Mouse (Mus musculus) MEL (cell line): ENCODE measurements at regions not wholly inside any gene's neighbourhood (a gene's known extent, or its start where the extent isn't known, plus 50 kb on each side); places are given as distances from the start of the nearest gene placed in this dataset.

Experiments used
- DNase-seq: peaks from one replicate; pipeline ENCODE4 v3.0.0; 2011; ENCODE audit warnings: low read depth, low spot score
- H3K27ac ChIP-seq: 2 replicates; pipeline ENCODE4 v1.5.1; 2012; ENCODE audit warnings: low read depth, mild to moderate bottlenecking, control low read depth, low read length, moderate library complexity; ENCODE audit not compliant: control insufficient read depth
- H3K27me3 ChIP-seq, 2 experiments: fragments of 150-350 bp in 1 of 2; sonication (generic) in 1 of 2; 2 replicates each; pipeline ENCODE4 v1.6.1; 2012; ENCODE audit warnings: low read length in 2 of 2, mild to moderate bottlenecking in 2 of 2, improper control_type of control experiment in 1 of 2, moderate library complexity in 1 of 2; ENCODE audit not compliant: insufficient read depth in 2 of 2, control insufficient read depth in 1 of 2
- H3K36me3 ChIP-seq, 2 experiments: 2 replicates each; pipeline ENCODE4 v1.6.1; 2012 to 2014; ENCODE audit warnings: low read length in 2 of 2, improper control_type of control experiment in 1 of 2, inconsistent platforms in 1 of 2, mild to moderate bottlenecking in 1 of 2; ENCODE audit not compliant: insufficient read depth in 2 of 2, control insufficient read depth in 1 of 2
- H3K4me1 ChIP-seq, 2 experiments: fragments of 150-350 bp in 1 of 2; sonication (generic) in 1 of 2; 2 replicates each; pipeline ENCODE4 v1.6.1; 2012; ENCODE audit warnings: low read length in 2 of 2, improper control_type of control experiment in 1 of 2, mild to moderate bottlenecking in 1 of 2; ENCODE audit not compliant: insufficient read depth in 2 of 2, control insufficient read depth in 1 of 2
- H3K4me3 ChIP-seq, 2 experiments: fragments of 150-350 bp in 1 of 2; sonication (generic) in 1 of 2; 2 replicates each; pipeline ENCODE4 v1.5.1; 2012; ENCODE audit warnings: low read depth in 2 of 2, low read length in 2 of 2, mild to moderate bottlenecking in 2 of 2, moderate library complexity in 2 of 2, control low read depth in 1 of 2, improper control_type of control experiment in 1 of 2; ENCODE audit not compliant: control insufficient read depth in 1 of 2, insufficient read depth in 1 of 2
- H3K79me2 ChIP-seq: 2 replicates; pipeline ENCODE4 v1.6.1; 2012; ENCODE audit warnings: mild to moderate bottlenecking, low read length, moderate library complexity; ENCODE audit not compliant: control insufficient read depth, poor library complexity, insufficient read depth
- H3K9ac ChIP-seq: 2 replicates; pipeline ENCODE4 v1.6.1; 2012; ENCODE audit warnings: low read depth, mild to moderate bottlenecking, control low read depth, low read length, moderate library complexity; ENCODE audit not compliant: control insufficient read depth, poor library complexity, severe bottlenecking
- H3K9me3 ChIP-seq: fragments of 150-350 bp; sonication (generic); replicated peaks from 2 replicates; pipeline ENCODE4 v1.6.1; 2012; ENCODE audit warnings: mild to moderate bottlenecking, low read length, improper control_type of control experiment, moderate library complexity; ENCODE audit not compliant: insufficient read depth
- BHLHE40 ChIP-seq: IDR thresholded peaks from 2 replicates; pipeline ENCODE4 v1.6.1; 2012; ENCODE audit warnings: low read depth, mild to moderate bottlenecking, inconsistent platforms, low read length, improper control_type of control experiment, borderline replicate concordance
- EP300 ChIP-seq, 2 experiments: IDR thresholded peaks; 2 replicates each; pipeline ENCODE4 v1.6.1; 2011; ENCODE audit warnings: improper control_type of control experiment in 2 of 2, low read length in 2 of 2, low read depth in 1 of 2, mild to moderate bottlenecking in 1 of 2
- ETS1 ChIP-seq: IDR thresholded peaks from 2 replicates; pipeline ENCODE4 v1.6.1; 2012; ENCODE audit warnings: low read depth, mild to moderate bottlenecking, inconsistent platforms, low read length, improper control_type of control experiment, moderate library complexity
- HCFC1 ChIP-seq: IDR thresholded peaks from 2 replicates; pipeline ENCODE4 v1.6.1; 2012; ENCODE audit warnings: low read depth, mild to moderate bottlenecking, inconsistent platforms, low read length, improper control_type of control experiment, moderate library complexity
- KAT2A ChIP-seq: conservative IDR thresholded peaks from 2 replicates; pipeline ENCODE4 v1.6.1; 2012; ENCODE audit warnings: low read depth, low read length, improper control_type of control experiment, inconsistent platforms
- MAX ChIP-seq: IDR thresholded peaks from 2 replicates; pipeline ENCODE4 v1.6.1; 2011; ENCODE audit warnings: low read length, improper control_type of control experiment
- MAZ ChIP-seq: IDR thresholded peaks from 2 replicates; pipeline ENCODE4 v1.6.1; 2012; ENCODE audit warnings: low read depth, mild to moderate bottlenecking, inconsistent platforms, low read length, improper control_type of control experiment
- MEF2A ChIP-seq: IDR thresholded peaks from 2 replicates; pipeline ENCODE4 v1.6.1; 2014; ENCODE audit warnings: low read depth, mild to moderate bottlenecking, inconsistent platforms, low read length, improper control_type of control experiment; ENCODE audit not compliant: poor library complexity, insufficient replicate concordance, severe bottlenecking; ENCODE audit errors: extremely low read depth
- MXI1 ChIP-seq: IDR thresholded peaks from 2 replicates; pipeline ENCODE4 v1.6.1; 2011; ENCODE audit warnings: mild to moderate bottlenecking, low read depth, low read length, improper control_type of control experiment
- NELFE ChIP-seq: IDR thresholded peaks from 2 replicates; pipeline ENCODE4 v1.6.1; 2011; ENCODE audit warnings: low read depth, low read length, improper control_type of control experiment
- NRF1 ChIP-seq: IDR thresholded peaks from 2 replicates; pipeline ENCODE4 v1.6.1; 2014; ENCODE audit warnings: low read depth, mild to moderate bottlenecking, inconsistent platforms, low read length, improper control_type of control experiment, moderate library complexity; ENCODE audit not compliant: poor library complexity, insufficient read depth, severe bottlenecking
- POLR2AphosphoS5 ChIP-seq: IDR thresholded peaks from 2 replicates; pipeline ENCODE4 v1.6.1; 2012; ENCODE audit warnings: low read depth, borderline replicate concordance, mild to moderate bottlenecking, inconsistent platforms, low read length, moderate library complexity, mixed read lengths
- SIN3A ChIP-seq: IDR thresholded peaks from 2 replicates; pipeline ENCODE4 v1.6.1; 2012; ENCODE audit warnings: low read length, improper control_type of control experiment, inconsistent platforms
- TAL1 ChIP-seq: IDR thresholded peaks from 2 replicates; pipeline ENCODE4 v1.6.1; 2012; ENCODE audit warnings: mild to moderate bottlenecking, inconsistent platforms, low read length, moderate library complexity, mixed read lengths
- TBP ChIP-seq: IDR thresholded peaks from 2 replicates; pipeline ENCODE4 v1.8.0; 2011; ENCODE audit warnings: low read depth, low read length, improper control_type of control experiment
- UBTF ChIP-seq: IDR thresholded peaks from 2 replicates; pipeline ENCODE4 v1.6.1; 2012; ENCODE audit warnings: low read depth, mild to moderate bottlenecking, inconsistent platforms, low read length, improper control_type of control experiment, moderate library complexity, borderline replicate concordance; ENCODE audit not compliant: insufficient read depth
- USF2 ChIP-seq, 2 experiments: IDR thresholded peaks; 2 replicates each; pipeline ENCODE4 v1.6.1; 2011 to 2012; ENCODE audit warnings: improper control_type of control experiment in 2 of 2, low read length in 2 of 2, borderline replicate concordance in 1 of 2, inconsistent platforms in 1 of 2, low read depth in 1 of 2, mild to moderate bottlenecking in 1 of 2; ENCODE audit not compliant: insufficient read depth in 1 of 2
- ZC3H11A ChIP-seq: IDR thresholded peaks from 2 replicates; pipeline ENCODE4 v1.6.1; 2012; ENCODE audit warnings: low read depth, mild to moderate bottlenecking, inconsistent platforms, low read length, improper control_type of control experiment
- ZKSCAN1 ChIP-seq: IDR thresholded peaks from 2 replicates; pipeline ENCODE4 v1.6.1; 2012; ENCODE audit warnings: low read depth, mild to moderate bottlenecking, inconsistent platforms, low read length, improper control_type of control experiment, moderate library complexity
- ZMIZ1 ChIP-seq: IDR thresholded peaks from 2 replicates; pipeline ENCODE4 v1.6.1; 2012; ENCODE audit warnings: low read depth, mild to moderate bottlenecking, inconsistent platforms, low read length, improper control_type of control experiment, moderate library complexity
- ZNF384 ChIP-seq: IDR thresholded peaks from 2 replicates; pipeline ENCODE4 v1.6.1; 2012; ENCODE audit warnings: low read depth, mild to moderate bottlenecking, inconsistent platforms, low read length, improper control_type of control experiment

GRCm38 (mm10) chr13:53049176-53049575 is 68.3 kb upstream of the Nfil3 start:
- TF ChIP-seq ZNF384 (no peak), USF2 (IDR thresholded peaks at IDR 0.05; ENCODE audit: borderline replicate concordance in 1 of 2, insufficient read depth in 1 of 2, low read depth in 1 of 2, low read length in 2 of 2) (no peak), ZMIZ1 (no peak), KAT2A (no peak), ZC3H11A (no peak), MAX (no peak), NRF1 (no peak), EP300 (IDR thresholded peaks at IDR 0.05; ENCODE audit: low read depth in 1 of 2, low read length in 2 of 2) (no peak), HCFC1 (no peak), MXI1 (no peak), NELFE (no peak), BHLHE40 (no peak)
- Histone ChIP-seq H3K36me3 (no peaks in the 10 kb centered on the region), H3K79me2 (no peaks in the 10 kb centered on the region), H3K4me3 (no peak overlapping the region), H3K9ac (no peak overlapping the region), H3K27me3 (no peaks in the 10 kb centered on the region), H3K27ac (no peak overlapping the region), H3K9me3 (no peaks in the 10 kb centered on the region), H3K4me1 (no peaks in the 10 kb centered on the region)
- no peak for DNase-seq

DNA sequence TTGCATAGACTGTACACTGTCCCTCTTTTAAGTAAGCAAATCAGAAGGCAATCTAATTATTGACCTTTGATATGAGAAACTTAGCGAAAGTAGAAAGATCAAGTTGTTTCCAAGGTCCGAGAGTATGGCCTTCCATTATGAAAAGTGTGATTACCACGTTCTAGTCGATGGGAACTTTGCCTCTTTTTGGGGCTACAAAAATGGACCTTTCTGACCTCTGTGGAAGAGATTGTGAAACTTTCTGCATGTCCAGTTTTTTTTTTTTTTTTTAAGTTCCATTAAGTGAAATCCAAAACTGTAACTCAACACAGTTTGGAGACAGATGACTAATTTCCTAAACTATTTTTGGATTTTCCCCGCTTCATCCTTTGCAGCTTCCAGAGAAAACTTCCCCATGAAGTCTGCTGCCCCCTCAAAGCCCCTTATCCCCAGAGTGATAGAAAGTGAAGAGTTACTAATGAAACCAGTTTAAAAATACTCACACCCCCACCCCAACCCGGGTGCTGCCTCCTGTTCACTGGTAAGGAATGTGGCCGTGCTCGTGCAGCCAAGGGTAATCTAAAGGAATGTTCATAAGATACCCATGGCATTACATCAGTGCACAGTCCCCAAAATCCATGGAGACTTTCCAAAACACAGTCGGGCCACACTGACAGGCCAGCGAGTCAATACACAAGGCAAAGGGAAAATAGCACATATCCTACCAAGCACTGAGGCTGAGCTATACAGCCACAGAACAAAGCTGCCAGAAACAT is 52.5 kb upstream of the Nfil3 start:
- Histone ChIP-seq H3K9me3 (no peaks in the 10 kb centered on the region), H3K27ac (no peak overlapping the region), H3K4me1 (no peaks in the 10 kb centered on the region), H3K4me3 (no peak overlapping the region), H3K79me2 (no peaks in the 10 kb centered on the region), H3K9ac (no peak overlapping the region), H3K27me3 (no peaks in the 10 kb centered on the region), H3K36me3 (no peaks in the 10 kb centered on the region)
- no peak for TF ChIP-seq ZKSCAN1
- no peak for TF ChIP-seq ZNF384
- no peak for TF ChIP-seq POLR2AphosphoS5
- TF ChIP-seq UBTF = no peak
- no peak for TF ChIP-seq MAZ
- no peak for TF ChIP-seq TBP
- TF ChIP-seq MAX = no peak
- TF ChIP-seq SIN3A = no peak
- TF ChIP-seq TAL1 = no peak
- no peak for TF ChIP-seq ETS1
- no peak for TF ChIP-seq ZC3H11A
- no peak for TF ChIP-seq EP300 (IDR thresholded peaks at IDR 0.05; ENCODE audit: low read depth in 1 of 2, low read length in 2 of 2)
- no peak for TF ChIP-seq BHLHE40
- no peak for TF ChIP-seq MEF2A
- no peak for DNase-seq
